Mouse (Mus musculus) liver, adult 2 months (tissue): ENCODE results near the gene Acad9. TPM values are rescaled to one million over a fixed set of nuclear protein-coding genes. Genes with fewer than 3 reads are reported as not detected.
A peak's percentile ranks its signal among the peaks of the same experiment; 100 is the strongest.

ENCODE experiments used
- DNase-seq: peaks from one replicate; pipeline ENCODE4 v3.0.0-alpha.2; 2011; ENCODE audit warnings: low read depth, low spot score; ENCODE audit errors: extremely low read depth
- H3K27ac ChIP-seq: fragments of 200-500 bp; replicated peaks from 2 replicates; pipeline ENCODE4 v1.5.1; 2012; ENCODE audit warnings: low read depth, mild to moderate bottlenecking, control low read depth, inconsistent platforms, low read length; ENCODE audit not compliant: insufficient read depth
- H3K27me3 ChIP-seq: fragments of 200-500 bp; 2 replicates; pipeline ENCODE4 v1.6.1; 2012; ENCODE audit warnings: mild to moderate bottlenecking, moderate library complexity, low read length, inconsistent platforms; ENCODE audit not compliant: control insufficient read depth, insufficient read depth
- H3K36me3 ChIP-seq: fragments of 200-500 bp; 2 replicates; pipeline ENCODE4 v1.6.1; 2012; ENCODE audit warnings: low read length, inconsistent platforms; ENCODE audit not compliant: control insufficient read depth, insufficient read depth
- H3K4me1 ChIP-seq: fragments of 200-500 bp; 2 replicates; pipeline ENCODE4 v1.6.1; 2011; ENCODE audit warnings: low read length; ENCODE audit not compliant: control insufficient read depth, insufficient read depth
- H3K4me3 ChIP-seq: fragments of 200-500 bp; 2 replicates; pipeline ENCODE4 v1.5.1; 2011; ENCODE audit warnings: low read depth, mild to moderate bottlenecking, control low read depth, low read length, moderate library complexity; ENCODE audit not compliant: insufficient read depth
- H3K79me2 ChIP-seq: fragments of 200-500 bp; 2 replicates; pipeline ENCODE4 v1.6.1; 2012; ENCODE audit warnings: inconsistent platforms, mild to moderate bottlenecking, low read length, moderate library complexity; ENCODE audit not compliant: control insufficient read depth, insufficient read depth
- H3K9ac ChIP-seq: fragments of 200-500 bp; 2 replicates; pipeline ENCODE4 v1.6.1; 2012; ENCODE audit warnings: low read depth, mild to moderate bottlenecking, control low read depth, inconsistent platforms, low read length
- CTCF ChIP-seq: fragments of 200-500 bp; IDR thresholded peaks from 2 replicates; pipeline ENCODE4 v1.5.1; 2011; ENCODE audit warnings: low read depth, low read length, control low read depth
- POLR2A ChIP-seq: fragments of 200-500 bp; IDR thresholded peaks from 2 replicates; pipeline ENCODE4 v1.6.1; 2011; ENCODE audit warnings: low read length, control low read depth; ENCODE audit not compliant: insufficient read depth; ENCODE audit errors: extremely low read depth
- WGBS: fragments of 180-500 bp; shearing (Covaris S2); methylation state at CpG from one replicate; pipeline ENCODE4 v1.1.7; 2018; 5-methylcytosine and 5-hydroxymethylcytosine counted together
- polyA plus RNA-seq: library from polyadenylated mRNA; depleted of rRNA; stranded (reverse); fragments of >200 nt; gene quantifications from 2 replicates; pipeline ENCODE4 v1.2.3, GENCODE M21; 2012
- total RNA-seq: library from RNA; depleted of rRNA; stranded (reverse); fragments of >200 nt; gene quantifications from 2 replicates; pipeline ENCODE4 v1.2.3, GENCODE M21; 2014

Gene Acad9
- total and polyA plus RNA-seq, 2 experiments, result 18.8 to 47.8 TPM

DNA sequence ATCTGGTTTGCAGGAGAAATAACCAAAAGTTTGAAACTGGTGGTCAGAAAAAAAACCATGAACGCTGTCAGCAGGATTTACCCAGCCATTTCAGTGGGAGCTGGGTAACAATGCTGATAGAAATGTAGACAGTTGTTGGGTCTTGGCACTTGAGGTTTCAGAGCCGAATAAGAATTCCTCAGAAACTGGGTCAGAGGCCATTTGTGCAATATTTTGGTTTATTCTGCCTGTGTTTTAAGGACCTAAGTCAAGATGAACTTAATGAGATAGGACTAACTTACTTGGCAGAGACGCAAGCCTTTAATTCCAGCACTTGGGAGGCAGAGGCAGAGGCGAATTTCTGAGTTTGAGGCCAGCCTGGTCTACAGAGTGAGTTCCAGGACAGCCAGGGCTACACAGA, 20.7 kb upstream of the Acad9 start:
- Histone ChIP-seq H3K4me1 (peaks cover 3% of the 10 kb centered on the region; the same call in 1 of the 2 replicates), H3K9ac (no peak overlapping the region), H3K27ac (no peak overlapping the region), H3K27me3 (no peaks in the 10 kb centered on the region), H3K4me3 (no peak overlapping the region), H3K79me2 (no peaks in the 10 kb centered on the region), H3K36me3 (no peaks in the 10 kb centered on the region)
- DNase-seq, result peak; percentile 55
- 45% methylated on average over 4 of the region's 4 CpGs for WGBS
- no peak for TF ChIP-seq CTCF
- TF ChIP-seq POLR2A, result no peak

DNA sequence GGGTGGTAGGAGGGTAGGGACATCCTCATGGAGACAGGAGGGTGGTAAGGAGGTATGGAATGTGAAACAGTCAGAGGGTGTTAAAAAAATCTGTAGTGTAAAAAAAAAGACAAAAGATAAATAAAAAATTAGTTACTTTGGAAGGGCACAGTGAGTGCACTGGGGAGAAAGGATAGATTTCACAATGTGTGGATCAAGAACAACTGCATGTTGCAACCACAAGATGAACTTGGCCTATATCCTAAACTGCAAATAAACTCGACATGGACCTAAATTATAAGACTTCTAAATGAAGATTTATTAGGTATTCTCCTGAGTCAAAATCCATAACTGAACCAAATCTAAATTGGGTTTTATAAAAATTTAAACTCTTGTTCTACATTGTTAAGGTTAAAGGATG, 16.7 kb upstream of the Acad9 start:
- Histone ChIP-seq H3K9ac (no peak overlapping the region), H3K79me2 (no peaks in the 10 kb centered on the region), H3K27ac (peak overlapping the region; percentile 61), H3K4me3 (no peak overlapping the region), H3K4me1 (peaks cover 3% of the 10 kb centered on the region; the same call in 1 of the 2 replicates), H3K27me3 (no peaks in the 10 kb centered on the region), H3K36me3 (no peaks in the 10 kb centered on the region)
- peak; percentile 95 for DNase-seq
- 13% methylated on average over 1 of the region's 1 CpGs for WGBS
- TF ChIP-seq POLR2A (no peak), CTCF (no peak)

DNA sequence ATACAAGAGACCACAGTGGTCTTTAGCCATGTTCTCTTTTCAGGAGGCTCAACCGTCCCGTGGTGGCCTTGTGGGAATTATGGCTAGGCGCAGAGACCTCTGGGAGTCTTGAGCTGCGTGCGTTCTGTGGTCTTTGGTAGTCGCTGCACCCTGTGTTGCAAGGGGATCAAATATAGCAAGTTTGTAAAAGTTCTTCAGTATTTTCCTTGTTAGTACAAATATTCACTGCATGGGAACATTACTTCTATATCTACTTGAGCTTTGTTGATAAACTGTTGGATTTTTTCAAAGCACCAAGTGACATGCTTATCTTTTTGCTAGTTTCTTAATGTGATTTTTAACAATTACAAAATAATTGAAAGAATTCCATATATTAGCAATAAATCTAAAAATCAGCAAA, 12.3 kb upstream of the Acad9 start, which contains the start of gene Ccdc144b:
Gene Ccdc144b (minus strand): TSS at position 101 of the 400 bp plus-strand sequence.
- TF ChIP-seq CTCF (no peak), POLR2A (no peak)
- 93% methylated on average over 6 of the region's 6 CpGs for WGBS
- DNase-seq, result no peak

DNA sequence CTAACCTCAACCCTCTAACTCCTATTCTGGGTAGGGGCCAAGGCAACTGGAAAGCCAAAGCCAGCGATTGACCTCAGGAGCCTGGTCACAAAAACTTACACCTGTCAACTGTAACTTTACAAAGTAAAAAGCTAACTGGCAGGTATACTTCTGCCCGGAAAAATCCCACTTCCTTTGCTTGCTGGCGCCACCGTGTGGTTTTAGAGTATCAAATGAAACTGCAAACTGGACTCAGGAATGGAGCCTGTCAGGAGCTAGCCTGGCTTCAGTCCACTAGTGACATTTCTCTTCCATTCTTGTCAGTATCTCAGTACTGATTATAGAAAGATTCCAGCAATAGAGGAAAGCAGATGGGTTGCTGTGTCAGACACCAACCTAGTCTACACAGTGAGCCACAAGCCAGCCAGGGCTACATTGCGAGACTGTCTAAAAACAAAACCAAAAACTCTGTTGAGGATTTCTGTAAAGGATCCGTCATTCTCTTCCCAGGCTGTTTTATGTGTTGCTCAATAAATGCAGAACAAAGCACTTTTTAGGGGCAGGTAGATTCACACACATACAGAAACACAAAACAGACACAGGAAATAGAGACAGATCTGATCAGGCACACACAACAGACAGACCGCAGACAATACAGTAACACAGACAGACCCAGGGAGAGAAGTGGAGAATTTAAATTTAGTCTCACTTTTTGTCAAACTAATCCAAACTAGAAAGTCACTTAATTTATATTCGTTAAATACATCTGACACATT, 5.5 kb upstream of the Acad9 start:
- H3K79me2 ChIP-seq, result no peaks in the 10 kb centered on the region
- H3K4me3 ChIP-seq, result no peak overlapping the region
- peak; percentile 78 for DNase-seq
- no peaks in the 10 kb centered on the region for H3K27me3 ChIP-seq
- H3K4me1 ChIP-seq, result no peaks in the 10 kb centered on the region; the same call in 1 of the 2 replicates
- H3K36me3 ChIP-seq, result no peaks in the 10 kb centered on the region
- H3K9ac ChIP-seq, result no peak overlapping the region
- TF ChIP-seq CTCF (peak; percentile 55), POLR2A (no peak)
- no peak overlapping the region for H3K27ac ChIP-seq
- WGBS, result 32% methylated on average over 8 of the region's 8 CpGs

More for the DNA sequence above, 12.3 kb upstream of the Acad9 start, which contains the start of gene Ccdc144b:
- H3K27me3 ChIP-seq, result no peaks in the 10 kb centered on the region
- no peak within 1 kb of the TSS for H3K27ac ChIP-seq
- H3K9ac ChIP-seq, result no peak within 1 kb of the TSS
- 0 out of 2 replicates have a peak, but pooled peaks cover 1% of the 10 kb centered on the region for H3K4me1 ChIP-seq
- H3K36me3 ChIP-seq, result no peaks in the 10 kb centered on the region
- no peaks in the 10 kb centered on the region for H3K79me2 ChIP-seq
- no peak within 1 kb of the TSS for H3K4me3 ChIP-seq

DNA sequence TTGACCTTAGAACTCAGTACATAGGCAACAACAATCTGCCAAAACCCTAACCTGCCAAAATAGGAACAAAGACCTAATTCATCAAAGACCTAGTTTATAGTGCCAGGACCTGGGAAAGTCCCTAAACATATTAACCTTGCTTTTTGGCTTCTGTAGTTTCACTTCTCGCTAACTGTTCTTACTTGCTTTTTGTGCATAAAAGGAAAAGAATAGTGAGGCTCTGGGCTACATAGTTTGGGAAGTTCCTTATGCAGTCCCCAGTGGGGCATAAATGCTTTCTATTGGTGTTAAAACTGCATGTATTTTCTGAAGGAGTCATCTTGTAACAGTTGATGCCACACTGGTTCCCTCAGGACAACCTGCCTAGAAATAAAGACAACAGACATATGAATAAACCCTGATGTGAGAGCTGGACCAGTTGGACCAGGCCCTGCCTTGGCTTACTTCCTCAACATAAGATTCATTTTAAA, 1.2 kb upstream of the Acad9 start:
- Histone ChIP-seq H3K36me3 (no peaks in the 10 kb centered on the region), H3K79me2 (peaks cover 2% of the 10 kb centered on the region; the same call in 1 of the 2 replicates), H3K27ac (no peak overlapping the region), H3K9ac (no peak overlapping the region), H3K4me3 (no peak overlapping the region), H3K27me3 (no peaks in the 10 kb centered on the region), H3K4me1 (peaks cover 4% of the 10 kb centered on the region)
- no peak for DNase-seq
- 79% methylated on average over 1 of the region's 1 CpGs for WGBS
- TF ChIP-seq CTCF (no peak), POLR2A (no peak)

DNA sequence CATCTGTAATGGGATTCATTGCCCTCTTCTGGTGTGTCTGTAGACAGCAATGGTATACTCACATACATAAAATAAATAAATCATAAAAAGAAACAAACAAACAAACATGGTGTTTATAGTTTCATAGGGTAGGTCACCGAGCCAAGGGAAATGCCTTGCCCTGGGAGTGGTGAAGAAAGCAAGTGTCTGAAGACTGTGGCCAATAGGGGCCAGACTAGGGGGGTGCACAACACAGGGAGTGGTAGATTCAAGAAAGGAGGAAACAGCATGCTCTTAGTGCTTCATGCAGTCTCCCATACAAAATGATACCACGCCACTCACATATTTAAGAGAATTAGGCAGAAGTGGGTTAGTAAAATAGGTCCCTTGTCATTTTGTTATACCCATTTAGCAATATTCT, 613 bp upstream of the Acad9 start:
- peaks cover 3% of the 10 kb centered on the region; the same call in 1 of the 2 replicates for H3K36me3 ChIP-seq
- TF ChIP-seq POLR2A, result no peak
- TF ChIP-seq CTCF, result no peak
- H3K27ac ChIP-seq, result no peak overlapping the region
- DNase-seq, result no peak
- no peaks in the 10 kb centered on the region for H3K27me3 ChIP-seq
- 98% methylated on average over 2 of the region's 2 CpGs for WGBS
- H3K4me3 ChIP-seq, result no peak overlapping the region
- peaks cover 4% of the 10 kb centered on the region for H3K4me1 ChIP-seq
- H3K9ac ChIP-seq, result no peak overlapping the region
- peaks cover 2% of the 10 kb centered on the region; the same call in 1 of the 2 replicates for H3K79me2 ChIP-seq
